Mouse (Mus musculus): ENCODE measurements around the gene Igfbp7.

The Igfbp7 gene

DNA sequence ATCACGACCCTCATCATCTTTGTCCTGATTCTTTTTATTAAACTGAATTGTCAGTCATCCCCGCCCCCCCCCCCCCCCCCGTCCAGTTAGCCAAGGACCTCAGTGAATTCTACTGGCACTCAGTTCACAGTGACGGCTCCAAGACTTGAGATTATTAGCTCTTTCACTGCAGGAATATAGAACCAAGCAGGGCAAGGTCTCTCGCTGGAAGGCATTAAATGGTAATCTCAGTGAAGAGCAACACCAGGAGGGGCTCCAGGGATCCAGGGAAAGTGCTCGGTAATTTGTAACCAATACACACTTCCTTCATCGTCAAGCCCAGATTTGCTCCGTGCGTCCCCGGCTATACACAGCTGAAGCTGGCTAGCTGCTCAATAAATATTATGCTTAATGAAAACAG, 2.9 kb downstream of the Igfbp7 start:
- no peak for DNase-seq

DNA sequence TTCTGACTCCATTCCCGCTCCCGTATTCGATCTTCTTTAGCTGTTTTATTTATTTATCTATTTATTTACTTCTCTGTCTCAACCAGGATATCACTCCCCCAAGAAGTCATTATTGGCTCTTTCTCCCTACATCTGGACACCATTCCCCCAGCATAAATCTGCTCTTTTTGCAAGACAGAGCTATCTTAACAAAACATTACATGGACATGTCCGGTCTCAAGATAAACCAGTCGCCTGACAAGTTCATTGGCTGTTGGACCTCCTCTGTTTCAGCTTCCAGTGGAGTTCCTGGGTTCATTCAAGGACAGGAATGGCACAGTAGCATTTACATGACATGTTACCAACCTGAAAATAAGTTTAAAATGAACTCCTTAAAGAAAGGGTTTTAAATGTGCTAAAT, 4.9 kb downstream of the Igfbp7 start:
- DNase-seq, result no peak

DNA sequence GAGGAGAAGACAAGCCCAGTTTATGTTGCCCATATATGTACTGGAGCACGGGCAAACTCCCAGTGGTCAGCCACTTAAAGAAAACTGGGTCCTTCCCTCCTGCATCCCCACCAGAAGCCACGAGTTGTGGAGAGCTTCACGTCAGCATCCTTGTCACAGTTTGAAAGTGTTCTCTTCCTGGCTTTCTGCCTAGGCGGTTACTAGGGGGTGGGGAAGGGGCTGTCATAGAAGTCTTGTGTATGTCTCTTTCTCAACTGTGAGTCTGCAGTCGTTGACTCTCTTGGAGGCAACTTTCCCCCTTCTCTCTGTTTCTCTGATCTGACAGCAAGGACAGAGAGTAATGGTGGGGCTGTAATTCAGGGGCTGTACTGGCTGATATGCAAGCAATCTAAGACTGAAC, 5.7 kb downstream of the Igfbp7 start:
- no peak for DNase-seq

DNA sequence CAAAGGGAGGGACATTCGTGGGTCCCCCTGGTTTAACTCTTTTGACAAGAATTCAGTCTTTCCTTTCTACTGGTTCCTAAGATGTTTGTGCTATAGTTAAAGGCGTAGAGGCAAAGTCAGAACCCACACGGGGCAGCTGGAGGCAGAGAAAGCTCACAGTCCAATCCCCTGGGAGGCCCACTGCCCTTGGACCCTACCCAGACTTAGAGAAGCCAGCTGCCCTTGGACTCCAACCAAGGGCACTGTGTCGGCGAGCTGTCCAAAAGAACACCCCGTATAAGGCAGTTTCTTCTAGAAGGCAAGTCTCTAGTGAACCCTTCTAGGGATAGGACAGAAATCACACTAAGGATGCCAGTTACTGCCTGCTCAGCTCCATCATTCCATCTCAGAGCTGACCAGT, 7.0 kb downstream of the Igfbp7 start:
- DNase-seq, result peak; percentile 37 to 41

DNA sequence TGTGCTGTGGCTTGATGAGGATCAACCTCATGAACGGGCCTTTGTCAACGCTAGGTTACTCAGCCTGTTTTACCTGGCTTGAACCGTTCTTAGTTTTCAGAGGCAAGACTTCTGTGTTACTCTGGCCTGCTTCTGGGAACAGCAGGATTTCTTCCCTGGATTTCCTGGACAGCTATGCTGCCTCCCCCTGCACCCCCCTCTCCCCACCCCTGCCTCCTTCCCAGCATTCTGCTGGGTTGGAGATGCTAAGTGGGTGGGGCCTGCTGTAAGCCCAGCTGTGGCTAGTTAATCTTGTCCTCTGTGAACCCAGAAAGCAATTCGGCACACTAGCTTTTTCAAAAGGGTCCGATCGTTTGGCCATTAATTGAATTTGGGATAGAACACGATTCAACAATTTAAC, 7.7 kb downstream of the Igfbp7 start:
- peak; percentile 30 to 48 for DNase-seq

DNA sequence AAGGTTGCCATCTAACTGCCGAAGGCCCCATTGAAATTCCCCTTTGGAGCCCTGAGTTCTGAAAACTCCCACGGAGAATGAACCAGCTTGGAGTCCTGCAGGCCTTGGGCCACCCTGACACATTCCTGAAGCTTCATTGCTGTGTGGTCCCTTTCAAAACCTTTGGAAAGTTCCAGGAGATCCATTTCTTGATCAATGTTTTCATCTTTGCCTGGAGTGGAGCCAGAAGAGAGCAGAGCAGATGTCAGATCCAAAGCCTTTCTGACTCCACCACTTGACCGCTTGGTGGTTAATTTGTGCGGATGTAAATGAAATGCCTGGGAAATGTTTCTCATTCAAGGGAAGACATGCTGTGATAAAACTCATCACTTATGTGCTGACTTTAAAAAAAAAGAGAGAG, 8.8 kb downstream of the Igfbp7 start:
- no peak for DNase-seq

DNA sequence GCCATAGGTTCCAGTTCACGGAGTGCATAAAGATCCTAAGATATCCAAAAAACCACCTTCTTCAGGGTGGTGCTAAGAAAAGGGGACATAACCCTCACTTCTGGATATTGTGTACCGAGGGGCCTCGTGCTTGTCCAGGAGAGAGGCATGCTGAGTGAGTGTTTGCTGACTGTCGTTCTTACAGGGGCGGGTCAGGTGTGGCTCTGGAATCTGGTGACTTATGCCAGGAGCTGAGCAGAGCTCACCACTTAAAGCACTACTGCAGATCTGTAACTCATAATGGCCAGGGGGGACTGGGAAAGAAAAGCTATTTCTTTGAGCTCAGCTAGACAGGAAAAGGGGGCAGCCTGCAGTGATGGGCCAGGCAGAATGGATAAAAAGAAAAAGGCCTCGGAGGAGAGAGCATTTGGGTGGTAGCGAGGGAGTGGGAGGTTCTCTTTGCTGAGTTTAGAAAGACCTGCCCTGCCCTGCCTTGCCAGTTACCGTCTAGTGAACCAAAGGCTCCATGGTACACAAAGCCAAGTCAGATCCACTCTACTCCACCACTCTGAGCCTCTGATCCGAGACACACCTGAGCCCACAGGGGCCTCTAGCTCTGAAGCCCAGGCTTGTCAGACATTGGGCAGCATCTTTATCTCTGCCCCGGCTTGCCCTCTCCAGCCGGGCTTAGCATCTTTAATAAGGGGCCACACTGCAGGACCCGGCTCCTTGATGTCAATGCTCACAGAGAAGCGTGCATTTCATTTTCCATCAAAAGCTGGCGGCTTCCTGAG, 9.4 kb downstream of the Igfbp7 start:
- DNase-seq, result peak; percentile 84 to 88

DNA sequence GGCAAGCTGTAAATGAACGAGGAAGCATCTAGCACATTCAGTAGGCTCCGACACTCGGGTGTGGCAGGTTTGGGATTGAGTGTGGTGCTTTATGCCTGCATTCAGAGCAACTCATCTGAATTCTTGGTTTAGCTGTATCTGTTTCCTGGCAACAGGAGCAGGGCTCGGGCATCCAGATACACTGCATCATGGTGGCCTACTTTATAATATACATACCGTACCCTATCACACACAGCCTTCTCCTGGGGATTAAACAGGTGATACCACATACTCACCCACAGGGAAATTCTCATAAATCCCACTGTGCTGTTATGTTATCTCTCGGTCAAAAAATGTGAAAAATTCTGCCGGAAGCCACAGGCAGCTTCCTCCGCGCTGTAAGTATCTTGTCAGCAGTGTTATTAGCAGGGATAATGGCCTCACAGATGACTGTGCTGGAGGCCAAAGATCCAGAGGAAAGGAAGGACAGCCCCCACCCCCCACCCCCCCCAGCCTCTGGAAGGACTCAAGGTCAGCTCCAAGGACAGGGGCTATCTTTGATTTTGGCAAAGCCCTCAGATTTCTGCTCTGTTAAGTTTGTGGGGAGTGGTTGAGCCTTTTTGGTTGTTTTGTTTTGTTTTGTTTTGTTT, 13.7 kb downstream of the Igfbp7 start:
- DNase-seq, result no peak

DNA sequence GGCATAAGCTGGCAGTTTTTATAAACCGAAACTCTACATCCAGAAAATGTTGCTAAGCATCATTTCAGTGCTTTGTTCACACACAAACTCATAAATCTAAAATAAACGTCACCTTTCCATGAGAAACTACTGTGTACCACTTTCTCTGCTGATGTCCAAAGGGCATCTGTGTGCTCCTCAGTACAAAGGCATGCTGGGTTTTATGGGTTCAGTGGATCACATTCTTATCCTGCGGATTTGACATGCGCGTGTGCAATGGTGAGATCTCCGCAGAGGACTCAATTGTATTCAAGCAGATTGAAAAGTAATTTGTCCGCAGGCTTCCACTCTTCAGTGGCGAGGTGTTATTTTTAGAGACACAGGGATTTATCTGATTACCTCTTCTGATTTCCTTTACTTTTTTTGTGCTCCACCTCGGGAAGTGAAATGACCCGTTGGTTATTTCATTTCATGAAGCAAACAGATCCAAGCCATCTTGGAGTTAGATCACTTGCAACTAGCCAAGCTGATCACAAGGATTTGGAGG, 14.7 kb downstream of the Igfbp7 start:
- no peak for DNase-seq

DNA sequence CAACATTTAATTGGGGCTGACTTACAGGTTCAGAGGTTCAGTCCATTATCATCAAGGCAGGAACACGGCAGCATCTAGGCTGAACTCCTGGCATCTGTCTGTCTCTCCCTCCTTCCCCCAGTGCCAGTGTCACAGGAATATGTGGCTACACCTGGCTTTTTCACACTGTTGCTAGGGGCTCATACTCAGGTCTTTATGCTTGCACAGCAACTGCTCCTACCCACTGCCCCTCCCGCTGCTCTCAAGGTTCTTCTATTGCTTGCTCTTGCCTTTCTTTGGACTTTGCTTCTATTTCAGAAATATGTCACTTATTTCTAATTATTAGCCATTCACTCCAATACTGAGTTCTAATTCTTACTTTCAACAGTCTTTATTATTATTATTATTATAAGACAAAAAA, 17.6 kb downstream of the Igfbp7 start:
- no peak for DNase-seq

DNA sequence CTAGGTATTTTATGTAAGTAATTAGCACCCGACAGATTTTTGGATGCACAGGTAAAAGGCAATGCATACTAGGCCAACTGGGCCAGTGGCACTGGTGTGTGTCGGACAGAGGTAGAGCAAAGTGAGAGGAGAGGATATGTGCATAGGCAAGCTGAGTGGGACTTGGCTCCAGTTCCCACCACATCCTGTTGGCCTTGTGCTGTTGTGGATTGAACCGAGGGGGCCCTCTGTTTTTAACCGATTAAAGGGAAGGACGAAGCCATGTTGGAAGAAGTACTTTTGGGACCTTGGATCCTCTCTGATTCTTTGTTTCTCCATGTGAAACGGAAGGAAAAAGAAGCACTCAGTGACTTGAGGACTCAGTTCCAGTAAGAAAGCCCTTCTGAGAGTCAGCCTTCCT, 19.5 kb downstream of the Igfbp7 start:
- no peak for DNase-seq

DNA sequence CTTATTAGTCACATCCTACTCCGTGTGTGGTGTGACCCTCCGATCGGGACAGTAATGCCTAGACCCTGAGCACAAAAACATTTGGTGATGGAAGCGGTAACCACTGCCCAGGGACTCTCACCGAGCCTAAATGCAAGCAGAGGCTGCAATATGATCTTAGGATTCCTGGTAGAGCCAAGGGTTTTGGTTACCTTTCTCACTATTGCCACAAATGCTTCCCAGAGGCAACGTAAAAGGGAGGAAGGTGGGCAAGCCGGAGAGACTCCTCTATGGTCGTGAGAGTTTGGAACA, 20.5 kb downstream of the Igfbp7 start:
- no peak for DNase-seq

DNA sequence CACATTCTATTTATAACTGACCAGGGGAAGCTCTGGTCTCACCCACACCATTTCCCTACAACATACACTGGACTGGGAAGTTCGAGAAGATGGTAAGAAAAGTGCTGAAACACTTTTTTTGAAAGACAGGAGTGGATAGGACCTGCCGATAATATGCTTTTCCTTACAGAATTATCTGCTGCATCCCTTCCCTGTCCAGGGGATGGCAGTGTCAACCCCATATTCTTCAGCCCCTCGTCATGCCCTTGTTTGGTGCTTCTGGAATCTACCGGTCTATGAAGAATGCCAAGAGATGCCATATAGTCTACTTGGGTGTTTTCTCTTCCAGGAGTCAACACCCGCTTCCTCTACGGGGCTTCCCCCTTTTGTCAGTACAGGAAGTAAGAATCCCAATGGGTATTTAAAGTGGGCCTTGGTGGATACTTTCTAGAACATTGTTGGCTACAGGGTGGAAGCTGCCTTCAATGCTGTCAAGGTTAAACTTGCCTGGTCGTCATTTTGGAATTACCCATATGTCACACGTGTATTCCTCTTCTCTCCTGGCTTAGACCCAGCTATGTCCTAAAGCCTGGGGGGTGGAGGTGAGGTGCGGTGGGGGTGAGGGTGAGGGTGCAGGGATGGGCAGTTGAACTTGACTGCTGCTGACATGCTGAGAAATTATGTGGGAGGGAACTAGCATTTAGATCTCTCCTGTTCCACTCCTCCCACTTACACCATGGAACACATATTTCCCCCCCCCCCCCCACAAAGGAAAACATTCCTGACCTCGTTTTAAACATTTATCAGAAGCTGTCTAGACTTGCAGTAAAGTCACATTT, 21.0 kb downstream of the Igfbp7 start:
- no peak for DNase-seq

DNA sequence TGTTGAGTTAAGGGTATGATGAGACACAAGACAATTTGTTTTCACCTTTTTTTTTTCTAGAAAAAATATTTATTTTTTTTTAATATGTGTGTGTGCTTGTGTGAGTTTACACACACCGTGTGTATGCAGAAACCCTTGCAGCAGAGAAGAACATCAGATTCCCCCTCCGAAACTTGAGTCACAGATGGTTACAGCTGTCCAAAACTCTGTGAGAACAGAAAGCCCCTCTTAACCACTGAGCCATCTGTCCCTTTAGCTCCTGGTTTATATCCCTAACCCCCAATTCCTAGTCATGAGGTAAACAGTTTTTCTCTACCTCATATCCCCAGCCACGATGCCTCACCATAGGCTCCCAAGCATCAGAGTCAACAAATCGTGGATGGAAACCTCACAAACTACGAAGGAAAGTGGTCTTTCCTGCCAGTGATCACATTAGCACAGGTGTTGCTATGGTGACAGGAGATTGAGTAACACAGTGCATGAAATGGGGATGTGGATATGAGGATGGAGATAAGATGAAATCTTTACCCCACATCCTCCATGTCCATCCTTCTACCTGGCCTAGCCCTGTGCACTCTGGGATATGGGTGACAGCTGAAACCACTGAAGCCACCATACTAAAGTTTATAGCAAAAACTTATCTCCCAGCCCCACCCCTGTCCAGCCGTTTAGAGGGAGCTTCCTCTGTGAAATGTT, 21.8 kb downstream of the Igfbp7 start:
- no peak for DNase-seq

DNA sequence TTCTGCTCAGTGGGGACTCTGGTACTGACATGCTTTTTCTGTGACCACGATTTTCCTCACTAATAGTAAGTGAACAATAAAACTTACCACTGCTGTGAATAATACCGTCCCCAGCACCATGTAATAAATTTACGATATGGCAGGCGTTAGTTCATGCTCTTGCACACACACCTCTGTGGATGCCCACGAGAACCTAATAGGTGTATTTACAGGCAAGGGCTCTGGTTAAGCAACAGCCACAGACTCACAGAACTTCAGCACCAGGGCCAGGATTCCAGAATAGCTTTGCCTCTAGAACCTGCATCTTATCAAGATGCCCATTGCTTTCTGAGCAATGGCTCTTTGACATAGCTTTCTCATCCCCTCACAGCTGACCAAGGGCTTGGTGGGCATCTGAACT, 22.6 kb downstream of the Igfbp7 start:
- DNase-seq, result no peak

DNA sequence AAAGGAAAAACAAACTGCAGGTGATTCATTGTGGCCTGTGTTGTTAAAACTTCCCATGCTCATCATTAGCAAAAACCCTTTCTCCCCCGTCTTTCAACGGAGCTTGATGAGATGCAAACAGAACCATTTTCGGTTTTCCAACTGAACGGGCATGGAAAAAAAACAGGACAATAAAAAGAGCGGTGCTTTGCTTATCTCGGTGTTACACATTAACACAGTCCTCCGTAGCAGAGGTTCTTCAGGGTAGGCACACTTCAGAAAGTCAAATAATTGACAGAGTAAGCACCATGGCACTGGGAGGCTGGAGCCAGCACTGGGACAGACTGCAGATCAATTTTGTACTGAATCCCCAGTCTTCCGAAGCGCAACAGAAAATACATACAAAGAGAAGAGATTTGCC, 23.1 kb downstream of the Igfbp7 start:
- DNase-seq, result no peak

DNA sequence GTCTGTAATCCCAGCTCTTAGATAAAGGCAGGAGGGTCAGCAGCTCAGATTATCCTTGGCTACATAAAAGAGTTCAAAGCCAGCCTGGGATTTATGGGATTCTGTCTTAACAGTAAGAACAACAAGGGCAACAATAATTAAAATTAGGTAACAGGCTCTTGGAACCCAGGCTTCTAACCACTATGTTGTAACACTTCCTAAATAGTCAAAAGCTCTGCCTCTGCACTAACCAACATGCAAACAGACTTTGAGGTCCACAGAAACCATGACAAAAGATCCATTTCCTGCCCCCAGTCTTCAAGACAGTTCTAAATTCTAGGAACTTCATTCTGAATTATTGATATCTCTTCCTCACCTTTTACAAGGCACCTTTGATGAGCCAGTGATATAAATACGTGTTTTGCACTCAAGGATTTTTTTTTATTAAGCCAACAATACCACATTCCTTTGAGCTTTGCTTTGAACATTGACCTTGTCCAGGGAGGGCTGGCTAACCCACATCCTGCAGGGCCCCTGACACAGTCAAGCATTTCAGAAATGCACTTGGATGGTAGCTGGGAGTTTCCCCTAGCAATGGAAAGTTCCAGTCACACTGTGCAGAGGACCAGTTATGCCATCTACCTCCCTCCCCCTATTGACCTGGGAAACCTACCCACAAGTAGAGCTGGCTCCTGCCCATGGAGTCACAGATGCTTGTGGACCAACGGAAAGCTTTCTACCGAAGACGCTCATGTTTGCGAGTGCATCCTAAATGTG, 23.9 kb downstream of the Igfbp7 start:
- DNase-seq, result peak; percentile 57 to 65

DNA sequence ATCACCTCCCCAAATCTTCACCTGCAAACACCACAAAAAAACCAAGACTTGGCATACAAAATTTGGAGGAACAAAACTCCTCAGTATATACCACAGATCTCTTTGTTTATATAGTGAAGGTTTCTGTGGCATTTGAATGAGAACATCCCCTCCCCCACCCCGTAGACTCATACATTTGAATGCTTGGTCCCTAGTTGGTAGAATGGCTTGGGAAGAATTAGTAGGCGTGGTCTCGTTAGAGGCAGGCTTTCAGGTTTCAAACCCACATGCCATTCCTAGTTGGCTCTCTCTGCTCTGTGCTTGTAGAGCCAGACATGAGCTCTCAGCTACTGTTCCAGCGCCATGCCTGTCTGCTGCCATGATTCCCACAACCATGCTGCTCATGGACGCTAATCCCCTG, 26.2 kb downstream of the Igfbp7 start:
- no peak for DNase-seq

DNA sequence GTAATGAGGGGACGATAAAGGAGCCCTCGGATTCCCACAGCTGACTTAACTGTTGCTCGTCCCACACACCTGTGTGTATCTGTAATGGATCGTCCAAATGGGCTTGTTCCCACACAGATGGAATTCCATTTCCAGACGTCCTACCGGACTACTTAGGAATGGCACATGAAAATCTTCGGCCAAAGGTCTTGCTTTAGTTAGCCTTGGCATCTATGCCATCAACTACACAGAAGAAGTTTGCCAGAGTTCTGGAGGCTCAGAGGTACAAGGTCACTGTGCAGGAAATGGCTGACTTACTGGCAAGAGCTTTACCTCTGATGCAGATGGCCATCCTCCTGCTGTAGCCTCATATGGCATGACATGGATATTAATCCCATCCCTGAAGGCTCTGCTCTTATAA, 26.6 kb downstream of the Igfbp7 start:
- DNase-seq, result no peak

DNA sequence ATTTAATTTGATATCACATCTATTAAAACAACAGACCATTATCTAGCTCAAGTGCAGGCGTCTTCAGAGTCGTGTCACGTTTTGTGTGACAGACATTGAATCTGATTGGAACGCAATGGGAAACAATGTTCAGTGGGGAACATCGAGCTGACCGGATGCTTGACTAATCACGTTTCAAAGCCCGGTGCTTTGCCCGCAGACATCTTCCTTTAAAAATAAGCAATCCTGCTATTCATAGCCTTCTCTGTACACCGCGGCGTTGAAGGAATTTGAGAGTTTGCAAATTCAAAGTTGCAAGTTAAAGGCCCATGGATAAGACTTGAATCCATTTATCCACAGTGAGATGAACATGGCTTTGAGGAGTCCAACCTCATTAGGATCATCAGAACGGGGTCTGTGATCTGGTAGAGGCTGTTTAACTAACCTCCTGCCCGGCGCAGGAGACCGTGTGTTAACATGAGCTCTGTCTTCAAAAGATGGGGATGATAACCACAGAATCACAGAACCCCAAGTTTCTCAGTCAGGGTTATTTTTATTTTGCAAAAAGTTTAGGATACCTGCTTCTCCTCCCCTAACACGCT, 27.4 kb downstream of the Igfbp7 start:
- DNase-seq, result no peak

DNA sequence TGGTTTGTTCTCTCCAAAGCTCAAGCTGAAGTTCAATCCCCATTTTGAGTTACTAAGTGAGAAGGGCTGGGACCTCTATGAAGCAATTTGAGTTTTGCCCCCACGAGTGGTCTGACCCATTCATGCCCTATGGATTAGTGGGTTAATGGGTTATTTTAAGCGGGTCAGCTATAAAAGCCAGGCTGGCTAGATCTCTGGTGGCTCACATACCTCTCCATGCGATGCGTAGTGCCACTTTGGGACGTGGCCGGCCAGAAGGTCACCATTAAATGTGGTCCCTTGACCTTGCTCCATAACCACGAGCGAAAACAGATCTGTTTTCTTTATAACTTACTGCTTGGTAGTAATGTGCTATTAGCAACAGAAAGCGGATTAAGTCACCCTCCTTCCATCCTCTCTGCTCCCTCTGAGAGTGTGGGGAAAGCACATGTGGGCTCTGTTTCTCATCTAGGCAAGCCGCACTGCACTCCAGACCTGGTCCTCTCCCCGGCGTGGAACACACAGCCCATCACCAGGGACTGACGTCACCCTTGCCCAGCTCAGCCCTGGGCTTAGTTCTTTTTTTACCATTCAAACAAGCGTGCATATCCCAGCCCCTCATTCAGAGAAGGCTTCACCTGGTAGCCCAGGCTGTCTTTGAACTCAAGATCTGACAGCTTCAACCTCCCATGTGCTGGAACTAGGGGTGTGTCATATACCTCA, 28.3 kb downstream of the Igfbp7 start:
- DNase-seq, result no peak

DNA sequence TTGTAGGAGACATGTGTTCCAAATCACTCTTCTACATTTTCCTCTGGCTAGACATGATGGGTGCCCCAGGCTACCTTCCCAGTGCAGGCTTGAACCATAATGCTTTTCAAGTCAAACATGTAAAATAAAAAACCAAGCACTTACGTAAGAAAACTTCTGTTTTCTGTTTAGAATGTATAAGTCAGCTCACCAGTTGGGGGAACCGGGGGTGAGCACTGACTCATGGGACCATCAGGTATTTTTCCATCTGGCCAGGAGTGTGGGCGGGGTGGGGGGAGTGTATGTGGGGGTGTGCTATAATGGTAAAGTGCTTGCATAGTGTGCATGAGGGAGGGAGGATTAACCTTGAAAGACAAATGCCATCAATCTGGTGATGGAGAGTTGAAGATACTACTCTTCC, 29.8 kb downstream of the Igfbp7 start:
- DNase-seq, result no peak
